Mouse (Mus musculus) skeletal muscle tissue, adult 2 months (tissue): ENCODE results near the gene Enox1.
"Not testable (repeated sequence)": the region's sequence is repeated elsewhere in the genome, so short reads cannot be mapped to it uniquely, and the experiment has no call there.

Source experiments
- DNase-seq: peaks from one replicate; pipeline ENCODE4 v3.0.0-alpha.2; 2012; ENCODE audit warnings: low read depth, low spot score

Gene Enox1

GRCm38 (mm10) chr14:77156222-77156910 is at the start of gene Enox1:
Gene Enox1, plus strand, starts transcription at chr14:77156763.
- peak; percentile 24 for DNase-seq

GRCm38 (mm10) chr14:77110622-77111021 is 45.9 kb upstream of the Enox1 start:
- not testable (repeated sequence) for DNase-seq

DNA sequence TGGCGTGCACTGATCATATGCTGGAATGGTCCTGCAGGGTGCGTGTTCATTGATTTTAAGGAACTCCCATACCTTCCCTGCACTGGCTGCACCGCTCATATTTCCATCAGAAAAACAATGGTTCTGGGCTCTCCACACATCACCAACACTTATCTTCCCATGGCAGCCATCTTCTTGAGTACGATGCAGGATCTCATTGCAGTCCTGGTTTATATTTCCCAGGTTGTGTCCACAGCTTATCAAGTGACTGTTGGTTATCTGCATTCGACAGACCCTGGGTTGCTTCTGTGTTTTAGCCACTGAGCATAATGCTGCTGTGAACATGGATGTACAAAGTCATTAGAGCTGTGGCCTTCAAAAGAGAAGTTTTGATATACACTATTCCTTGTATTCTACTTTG is 26.0 kb upstream of the Enox1 start:
- DNase-seq, result no peak

- no peak for DNase-seq
These were observed 19.6 kb upstream of the Enox1 start for GRCm38 (mm10) chr14:77136936-77137335.

DNA sequence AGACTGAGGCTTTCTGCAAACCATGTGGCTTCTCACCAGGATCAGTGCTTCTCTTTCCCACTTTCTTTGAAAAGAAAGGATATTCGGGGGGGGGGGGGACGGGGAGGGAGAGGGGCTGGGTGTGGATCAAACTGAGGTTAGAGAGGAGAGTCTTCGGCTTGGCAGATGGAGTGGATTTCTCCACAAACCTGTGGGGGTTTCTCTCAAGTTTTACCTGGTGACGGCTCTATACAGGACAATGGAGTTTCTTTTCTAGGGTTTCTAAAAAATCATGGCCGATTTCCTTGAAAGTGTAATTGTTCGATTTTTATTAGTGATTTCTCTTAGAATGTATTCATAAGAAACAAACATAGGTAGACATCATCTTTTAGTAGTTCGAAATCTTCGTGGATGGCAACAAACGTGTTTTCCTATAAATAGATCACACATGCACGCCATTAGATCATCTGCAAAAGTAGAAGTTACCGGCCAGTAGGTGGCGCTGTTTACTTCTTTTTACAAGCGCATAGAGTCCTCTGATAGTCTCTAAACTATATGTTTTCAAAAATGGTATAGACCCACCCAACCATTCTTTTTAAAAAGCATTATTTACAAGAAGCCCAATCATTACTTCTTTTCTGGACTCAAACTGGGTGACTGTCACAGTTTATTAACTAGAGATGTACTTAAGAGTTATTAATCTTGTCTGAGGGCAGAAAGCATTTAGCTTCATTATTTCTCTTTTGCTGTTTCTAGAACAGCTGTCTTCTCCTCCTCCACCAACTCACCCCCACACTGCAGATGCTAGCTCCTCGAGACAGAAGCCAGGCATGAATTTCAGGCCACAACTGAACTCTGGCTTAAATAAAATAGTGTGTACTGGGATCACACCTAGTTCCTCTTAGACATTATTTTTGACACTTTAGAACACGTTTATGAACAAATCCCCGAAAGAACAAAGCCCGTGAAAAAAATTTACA is 15.0 kb upstream of the Enox1 start:
- peak; percentile 80 for DNase-seq

DNA sequence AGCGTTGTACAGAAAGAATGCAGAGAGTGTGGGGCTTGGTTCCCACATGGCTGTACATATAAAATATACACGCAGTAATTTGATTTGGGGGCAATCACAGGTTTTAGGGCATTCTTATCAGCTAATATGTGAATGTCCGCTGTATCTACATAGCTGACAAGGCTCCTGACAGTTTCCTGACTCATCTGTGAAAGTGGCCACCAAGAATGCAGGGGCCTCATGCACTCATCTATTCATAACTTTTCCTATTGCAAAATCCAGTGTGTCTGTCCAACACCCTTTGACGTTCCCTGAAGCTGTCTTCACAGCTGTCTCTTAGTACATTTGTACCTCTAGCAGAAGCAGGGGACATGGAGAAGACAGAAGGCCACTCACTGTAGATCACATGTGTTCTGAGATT is 11.5 kb upstream of the Enox1 start:
- no peak for DNase-seq

GRCm38 (mm10) chr14:77147635-77148034 is 8.9 kb upstream of the Enox1 start:
- DNase-seq, result no peak

DNA sequence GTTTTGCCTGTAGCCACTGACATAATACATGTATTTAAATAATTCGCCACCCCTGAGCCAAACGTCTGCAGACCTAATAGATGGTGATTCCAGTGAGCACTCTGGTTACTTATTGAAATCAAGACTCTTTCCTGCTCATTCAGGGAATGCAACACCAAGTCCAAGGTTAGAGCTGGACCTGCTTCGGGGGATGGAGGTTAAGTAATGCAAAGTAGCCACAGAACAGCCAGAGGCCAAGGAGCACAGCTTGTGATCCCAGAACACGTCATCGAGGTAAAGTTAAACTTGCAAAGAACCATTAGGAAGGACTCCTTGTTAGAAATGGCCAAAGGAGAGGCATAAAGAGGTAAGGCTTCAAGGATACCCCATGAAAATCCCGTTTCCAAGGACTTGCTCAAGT is 6.0 kb upstream of the Enox1 start:
- no peak for DNase-seq

DNA sequence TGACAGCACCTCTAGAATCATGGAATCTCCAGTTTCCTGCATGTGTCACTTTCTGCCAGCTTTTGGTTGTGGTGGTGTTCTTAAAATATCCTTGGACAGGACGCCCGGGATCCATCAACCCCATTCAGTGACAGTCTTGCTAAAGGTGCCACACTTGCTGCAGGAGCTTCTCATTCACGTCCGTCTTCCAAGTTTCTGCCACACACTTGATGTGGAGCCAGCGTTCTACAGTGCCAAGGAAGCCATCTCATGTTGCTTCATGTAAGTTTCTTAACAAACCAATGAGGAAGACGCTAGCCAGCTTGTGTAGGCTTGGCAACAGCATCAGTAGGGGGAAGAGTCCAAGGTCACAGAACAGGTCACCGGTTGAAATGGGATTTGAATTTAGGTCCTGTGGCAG is 5.1 kb upstream of the Enox1 start:
- peak; percentile 38 for DNase-seq

DNA sequence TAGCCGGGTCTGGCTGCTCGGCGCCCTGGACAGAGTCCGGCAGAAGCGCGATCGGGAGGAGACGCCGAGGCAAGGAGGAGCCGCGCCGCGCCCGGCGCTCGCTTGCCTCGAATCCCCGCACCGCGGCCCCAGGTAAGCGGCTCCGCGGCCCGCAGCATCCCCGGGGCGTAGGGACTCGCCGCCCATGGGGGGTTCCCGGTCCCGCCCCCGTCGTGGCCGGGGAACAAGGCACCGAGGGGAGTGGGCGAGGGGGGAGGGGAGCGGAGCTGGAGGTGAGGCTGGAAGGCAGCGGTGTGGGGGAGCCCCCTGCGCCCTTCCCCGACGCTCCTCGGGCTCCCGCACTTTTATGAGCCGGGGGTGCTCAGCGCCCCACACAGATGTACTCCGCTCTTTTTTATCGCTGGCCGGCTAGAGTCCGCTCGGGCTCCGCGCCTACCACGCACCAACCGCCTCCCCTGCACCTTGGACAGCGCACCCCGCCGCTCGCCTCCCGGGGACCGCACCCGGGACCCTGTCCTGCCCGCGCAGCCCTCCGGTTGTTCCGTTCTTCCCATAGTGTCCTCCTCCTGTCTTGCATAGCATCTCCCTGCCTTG is 445 bp downstream of the Enox1 start:
- no peak for DNase-seq

- peak; percentile 32 for DNase-seq
These were observed 945 bp downstream of the Enox1 start for GRCm38 (mm10) chr14:77157505-77157911.

DNA sequence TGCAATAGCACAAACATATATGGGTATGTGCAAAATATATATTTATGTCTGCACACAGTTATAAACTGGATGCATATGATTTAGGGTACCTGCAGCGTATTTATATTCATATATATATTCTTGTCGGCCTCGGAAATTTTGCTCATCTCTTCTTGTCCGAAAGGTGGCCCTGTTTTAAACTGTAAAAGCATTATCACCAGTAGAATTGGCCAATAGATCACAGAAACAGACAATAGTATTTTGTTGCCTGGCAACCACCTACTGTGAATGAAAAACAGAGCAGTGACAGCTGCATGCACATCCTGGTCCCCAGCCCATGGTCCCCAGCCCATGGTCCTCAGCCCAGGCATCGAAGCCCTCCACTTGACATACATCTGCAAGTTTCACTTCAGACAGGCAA is 2.8 kb downstream of the Enox1 start:
- DNase-seq, result no peak

DNA sequence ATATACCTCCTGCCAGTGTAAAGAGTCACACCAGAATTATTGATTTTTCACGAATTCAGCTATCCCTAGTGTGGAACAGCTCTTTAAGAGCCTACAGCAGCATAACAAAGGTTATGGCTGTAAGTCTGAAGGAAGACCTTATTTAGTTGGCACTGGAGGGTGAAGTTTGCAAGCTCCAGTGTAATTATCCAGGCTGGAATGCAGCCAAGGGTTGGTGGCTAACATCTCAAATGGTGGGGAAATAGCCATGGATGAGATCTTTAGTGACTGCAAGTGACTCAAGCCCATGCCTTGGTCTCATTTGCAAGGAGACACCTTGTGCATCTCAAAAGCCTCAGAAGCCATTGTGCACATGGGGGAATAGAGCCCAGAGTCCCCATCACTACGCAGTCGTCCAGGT is 5.9 kb downstream of the Enox1 start:
- no peak for DNase-seq

GRCm38 (mm10) chr14:77164396-77164795 is 7.8 kb downstream of the Enox1 start:
- no peak for DNase-seq

GRCm38 (mm10) chr14:77168161-77168560 is 11.6 kb downstream of the Enox1 start:
- DNase-seq, result no peak

DNA sequence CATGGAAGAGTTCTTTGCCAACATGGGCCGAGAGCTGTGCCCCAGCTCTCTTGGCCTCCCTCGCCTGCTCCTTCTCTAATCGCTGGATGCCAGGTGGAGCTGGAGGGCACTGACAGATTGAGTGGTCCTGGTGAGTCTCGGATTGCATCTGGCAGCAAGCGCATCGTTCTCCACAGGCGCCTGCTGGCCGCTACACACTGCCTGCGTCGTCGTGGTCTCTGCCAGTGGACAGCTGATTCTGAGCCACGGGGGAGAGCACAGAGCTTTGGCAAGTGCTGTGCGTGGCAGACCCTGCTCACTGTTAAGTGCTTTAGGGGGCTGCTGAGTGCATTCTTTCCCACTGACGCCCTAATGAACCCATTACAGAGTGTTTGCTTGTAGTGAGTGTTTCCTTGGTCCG is 17.9 kb downstream of the Enox1 start:
- DNase-seq, result peak; percentile 74

GRCm38 (mm10) chr14:77174931-77175330 is 18.4 kb downstream of the Enox1 start:
- no peak for DNase-seq

DNA sequence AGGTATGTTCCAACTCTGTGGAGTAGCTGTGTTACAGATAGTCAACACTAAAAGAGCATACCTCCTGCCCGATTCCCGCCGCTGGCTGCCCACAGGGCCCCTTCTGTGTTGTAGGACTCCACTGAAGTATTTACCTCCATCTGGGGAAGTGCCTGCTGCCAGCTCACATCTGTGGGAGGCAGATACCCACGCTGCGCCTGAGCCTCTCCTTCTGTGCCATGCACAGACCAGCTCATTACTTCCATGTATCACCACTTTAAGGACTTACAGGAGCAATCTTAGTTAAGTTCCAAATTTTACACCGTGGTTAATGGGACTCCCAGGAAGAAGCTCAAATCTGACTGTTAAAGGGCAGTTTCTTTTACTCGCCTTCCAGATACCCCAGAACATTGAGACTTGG is 23.7 kb downstream of the Enox1 start:
- no peak for DNase-seq

DNA sequence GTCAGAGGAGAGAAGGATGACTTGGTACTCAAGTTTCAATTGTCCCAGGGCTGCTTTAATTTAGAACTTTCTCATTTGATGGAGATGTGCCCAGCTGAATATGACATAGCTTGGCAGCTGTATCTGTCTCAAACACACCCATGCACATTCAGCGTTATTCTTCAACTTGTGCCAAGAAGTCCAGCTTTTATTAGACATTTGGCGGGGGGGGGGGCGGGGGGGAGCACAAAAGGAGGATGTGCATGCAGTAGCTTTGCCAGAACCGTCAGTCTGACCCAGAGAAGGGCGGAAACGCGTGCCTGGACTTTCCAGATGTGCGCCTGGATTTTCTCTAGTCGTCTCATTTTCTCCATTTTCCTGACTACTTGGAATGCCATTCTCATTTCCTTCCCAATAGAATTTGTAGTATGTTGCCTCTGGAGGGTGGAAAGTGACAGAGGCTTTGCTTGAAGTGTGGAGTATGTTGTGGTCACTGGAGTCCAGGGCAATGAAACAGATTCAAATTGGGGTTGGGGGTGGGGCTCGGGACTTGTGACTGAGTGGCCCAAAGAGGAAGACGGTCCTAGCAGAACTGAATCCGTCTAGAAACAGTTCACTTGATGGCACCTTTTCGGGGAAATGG is 24.3 kb downstream of the Enox1 start:
- DNase-seq, result peak; percentile 52

- no peak for DNase-seq
These were observed 26.9 kb downstream of the Enox1 start for GRCm38 (mm10) chr14:77183491-77183890.

DNA sequence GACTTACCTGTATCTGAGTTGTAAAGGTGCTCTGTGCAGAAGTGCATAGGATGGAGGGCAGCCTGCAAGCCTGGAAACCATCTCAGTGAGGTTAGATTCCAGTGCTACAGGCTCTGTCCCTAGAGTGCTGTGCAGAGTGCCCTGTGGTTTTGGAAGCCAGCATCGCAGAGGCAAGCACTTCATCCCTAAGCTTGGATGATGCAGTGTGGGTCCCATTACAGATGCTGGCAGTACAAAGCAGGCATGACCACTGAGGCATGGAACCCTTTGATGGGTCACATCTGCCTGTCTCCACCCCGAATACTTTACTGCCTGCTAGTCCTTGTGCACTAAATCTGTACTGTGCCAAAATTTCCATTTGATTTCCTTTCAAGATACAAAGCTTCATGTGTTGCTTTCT is 33.6 kb downstream of the Enox1 start:
- no peak for DNase-seq
